Mouse (Mus musculus) frontal cortex, postnatal 14 days (tissue): ENCODE measurements around the gene Olfr450.

Experiments
- DNase-seq, 2 experiments: peaks; one replicate each; pipeline ENCODE4 v3.0.0; 2022; ENCODE audit warnings: low spot score in 2 of 2

Gene Olfr450

DNA sequence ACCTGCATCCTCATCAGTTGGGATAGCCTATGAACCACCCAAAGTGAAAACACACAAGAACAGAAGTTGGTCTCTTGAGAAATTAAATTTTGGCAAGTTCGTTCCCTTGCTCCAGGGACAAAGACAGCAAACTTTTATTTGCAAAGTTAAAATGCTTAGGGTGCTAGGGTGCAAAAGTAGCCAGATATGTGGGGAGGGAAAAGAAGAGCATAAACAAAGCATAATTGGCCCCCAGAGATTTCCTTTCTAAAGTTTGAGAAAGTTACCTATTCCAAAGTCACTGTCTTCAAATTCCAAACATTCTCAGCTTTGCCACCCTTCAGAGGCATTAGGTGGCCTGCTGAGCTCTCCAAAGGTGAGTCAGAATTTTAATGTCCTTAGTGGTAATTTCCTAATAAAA is at the start of gene Olfr450:
Gene Olfr450 (plus strand): TSS at position 301 of the 400 bp plus-strand sequence.
- DNase-seq: no peak

DNA sequence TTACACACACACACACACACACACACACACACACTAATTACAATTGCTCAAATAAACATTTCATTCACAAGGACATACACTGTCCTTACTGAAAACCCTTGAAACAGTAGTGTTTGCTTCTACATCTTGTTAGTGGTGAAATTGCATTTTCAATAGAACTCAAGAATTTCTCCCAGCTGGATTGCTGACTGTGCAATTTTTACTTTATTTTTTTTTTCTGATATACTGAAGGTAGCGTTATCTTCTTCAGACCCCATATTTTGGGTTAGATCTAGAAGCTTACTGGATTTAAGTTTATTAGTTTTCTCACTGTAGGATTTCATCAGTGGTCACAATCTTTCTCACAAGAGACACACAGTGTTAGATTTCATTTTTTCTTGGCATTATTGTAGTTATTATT is 34.7 kb upstream of the Olfr450 start:
- no peak for DNase-seq

DNA sequence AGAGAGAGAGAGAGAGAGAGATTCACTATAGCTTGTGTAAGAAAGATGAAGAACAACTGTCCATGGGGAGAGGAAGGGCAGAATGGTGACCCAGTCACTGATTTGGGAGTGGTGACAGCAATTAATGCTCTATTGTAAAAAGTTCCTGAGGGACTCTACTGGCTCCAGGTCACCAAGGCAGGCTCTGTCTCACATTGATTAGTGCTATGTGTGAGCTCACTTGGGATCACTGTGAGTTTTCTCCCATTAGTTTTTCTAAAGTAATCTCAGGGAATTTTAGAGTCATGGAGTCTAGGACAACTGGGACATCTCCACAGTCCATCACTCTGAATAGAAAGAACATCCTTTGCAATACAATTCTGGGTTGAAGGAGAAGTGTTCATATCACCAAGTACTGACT is 26.9 kb upstream of the Olfr450 start, which contains the start of gene Olfr452:
Gene Olfr452 (plus strand): TSS at position 301 of the 400 bp plus-strand sequence.
- DNase-seq: no peak

DNA sequence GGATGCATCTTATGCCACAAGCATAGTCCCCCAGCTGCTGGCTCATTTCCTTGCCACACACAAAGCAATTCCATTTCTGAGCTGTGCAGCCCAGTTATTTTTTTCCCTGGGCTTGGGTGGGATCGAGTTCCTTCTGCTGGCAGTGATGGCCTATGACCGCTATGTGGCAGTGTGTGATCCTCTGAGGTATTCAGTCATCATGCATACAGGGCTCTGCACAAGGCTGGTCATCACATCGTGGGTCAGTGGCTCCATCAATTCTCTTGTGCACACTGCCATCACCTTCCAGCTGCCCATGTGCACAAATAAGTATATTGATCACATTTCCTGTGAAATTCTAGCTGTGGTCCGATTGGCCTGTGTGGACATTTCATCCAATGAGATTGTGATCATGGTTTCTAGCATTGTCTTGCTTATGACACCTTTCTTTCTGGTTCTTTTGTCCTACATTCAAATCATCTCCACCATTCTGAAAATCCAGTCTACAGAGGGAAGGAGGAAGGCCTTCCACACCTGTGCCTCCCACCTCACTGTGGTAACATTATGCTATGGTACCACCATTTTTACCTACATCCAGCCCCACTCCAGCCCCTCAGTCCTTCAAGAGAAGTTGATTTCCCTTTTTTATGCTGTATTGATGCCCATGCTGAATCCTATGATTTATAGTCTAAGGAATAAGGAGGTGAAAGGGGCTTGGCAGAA is 21.3 kb upstream of the Olfr450 start:
- no peak for DNase-seq

DNA sequence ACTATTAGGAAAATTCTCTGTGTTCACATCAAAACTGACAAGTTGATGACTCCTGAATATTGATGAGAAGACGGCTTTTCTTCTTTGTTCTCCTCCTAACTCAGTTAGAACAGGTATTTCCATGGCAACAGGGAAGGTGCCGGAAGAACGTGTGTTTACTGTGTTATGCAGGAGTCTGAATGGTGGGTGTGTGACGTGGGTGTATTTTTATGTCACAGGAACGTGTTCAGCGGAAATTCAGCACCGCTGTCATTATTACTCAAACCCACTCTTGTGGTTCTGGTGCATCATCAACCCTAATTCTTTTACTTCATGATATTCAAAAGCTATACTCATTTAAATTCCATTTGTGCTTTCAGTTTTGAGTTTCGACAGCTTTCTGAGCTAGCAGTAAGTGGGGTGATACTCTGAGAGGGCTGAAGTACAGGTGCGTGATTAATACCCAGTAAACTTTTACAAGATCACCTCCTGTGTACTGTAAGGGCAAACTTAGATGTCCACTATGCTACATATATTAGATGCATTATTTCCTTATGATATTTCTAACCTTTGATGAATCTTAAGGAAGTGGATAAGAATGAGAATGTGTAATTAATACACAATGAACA is 20.7 kb upstream of the Olfr450 start:
- no peak for DNase-seq

DNA sequence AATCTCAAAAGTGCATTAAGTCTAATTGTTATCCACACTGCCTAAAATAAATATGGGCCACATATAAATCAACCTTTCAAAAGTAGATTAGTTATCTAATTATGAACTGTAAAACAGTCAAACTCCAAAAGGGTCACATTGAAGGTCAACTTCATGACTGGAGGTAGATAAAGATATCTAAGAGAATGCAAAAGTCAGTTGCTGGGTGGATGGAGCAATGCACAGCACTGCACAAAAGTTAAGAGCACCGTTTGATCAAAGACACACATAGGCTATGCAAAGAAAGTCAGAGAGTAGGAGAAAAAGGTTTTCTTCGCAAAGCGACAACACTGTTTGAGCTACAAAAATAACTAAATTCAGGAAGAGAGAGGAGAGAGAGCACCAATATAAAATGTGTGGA is 16.8 kb upstream of the Olfr450 start:
- no peak for DNase-seq

DNA sequence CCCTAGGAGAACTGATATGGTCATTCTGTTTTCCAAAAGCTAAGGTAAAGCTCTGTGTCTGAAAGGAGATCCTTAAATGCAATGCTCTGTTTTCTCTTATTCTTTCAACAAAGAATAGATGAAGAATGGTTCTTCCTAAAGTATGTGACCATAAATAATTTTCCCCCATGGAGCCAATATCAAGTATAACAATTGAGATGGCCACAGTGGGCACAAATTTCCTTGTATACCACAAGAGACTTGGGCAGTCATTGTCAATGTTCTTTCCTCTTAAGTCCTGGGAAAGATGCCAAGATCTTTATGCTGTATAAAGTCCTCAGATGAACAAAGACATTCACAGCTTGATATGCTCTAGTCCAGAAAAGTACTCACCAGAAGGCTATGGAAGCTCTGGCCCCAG is 22.3 kb downstream of the Olfr450 start, which contains the start of gene Olfr449:
Gene Olfr449 (plus strand): TSS at position 301 of the 400 bp plus-strand sequence.
- no peak for DNase-seq

DNA sequence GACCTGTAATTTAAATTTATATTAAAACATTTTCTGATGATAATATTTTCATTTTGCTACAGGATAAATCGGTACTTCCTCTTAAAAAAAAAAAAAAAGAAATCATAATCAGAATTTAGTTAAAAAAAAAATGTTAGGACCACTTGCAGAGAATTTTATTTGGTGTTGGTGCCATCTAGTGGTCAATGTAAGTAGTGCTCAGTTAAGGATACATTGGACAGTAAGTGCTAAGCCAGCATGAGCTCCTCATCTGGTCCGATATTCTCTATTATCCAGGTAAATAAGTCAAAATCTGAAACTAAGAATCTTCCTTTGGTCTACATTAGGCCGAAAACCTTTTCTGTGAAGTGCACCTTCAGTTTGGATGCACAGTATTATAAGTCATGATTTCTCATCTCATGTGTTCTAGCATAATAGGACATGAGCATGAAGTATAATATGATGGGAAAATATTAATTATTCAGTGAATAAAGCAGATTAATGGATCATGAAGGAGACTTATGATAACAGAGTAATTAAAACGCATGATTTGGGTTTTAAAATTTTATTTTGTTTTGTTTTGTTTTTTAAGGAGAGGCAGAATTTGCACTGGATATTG is 48.6 kb downstream of the Olfr450 start:
- no peak for DNase-seq
